Mouse (Mus musculus) bone marrow, adult 2 months (tissue): ENCODE results near the gene Pfpl.

Source experiments
- CTCF ChIP-seq: fragments of 200-500 bp; IDR thresholded peaks from 2 replicates; pipeline ENCODE4 v1.5.1; 2011; ENCODE audit warnings: low read length, control low read depth; ENCODE audit not compliant: control insufficient read depth, insufficient read depth
- POLR2A ChIP-seq: fragments of 200-500 bp; IDR thresholded peaks from 2 replicates; pipeline ENCODE4 v1.6.1; 2011; ENCODE audit warnings: low read depth, mild to moderate bottlenecking, control low read depth, low read length, borderline replicate concordance; ENCODE audit not compliant: control insufficient read depth

GRCm38 (mm10) chr19:12420555-12420954, 7.2 kb upstream of the Pfpl start:
- no peak for TF ChIP-seq CTCF
- TF ChIP-seq POLR2A: no peak
